Mouse (Mus musculus) neural tube, embryonic 13.5 days (tissue): ENCODE measurements around the gene Tmem199. TPM values are rescaled to one million over a fixed set of nuclear protein-coding genes. Genes with fewer than 3 reads are reported as not detected.
A peak's percentile ranks its signal among the peaks of the same experiment; 100 is the strongest.

Experiments used
- ATAC-seq: fragments of 200-750 bp; cut with Nextera tagmentation; 2 replicates; pipeline ENCODE4 v1.8.0; 2017; ENCODE audit warnings: low read depth, mild to moderate bottlenecking, moderate TSS enrichment, moderate library complexity
- H3K27ac ChIP-seq: fragments of 300-500 bp; sonication (generic); replicated peaks from 2 replicates; pipeline ENCODE4 v1.5.1; 2015; ENCODE audit warnings: moderate library complexity, mild to moderate bottlenecking, inconsistent platforms
- H3K27me3 ChIP-seq: fragments of 300-500 bp; sonication (generic); 2 replicates; pipeline ENCODE4 v1.6.1; 2015; ENCODE audit warnings: mild to moderate bottlenecking, inconsistent platforms
- H3K36me3 ChIP-seq: fragments of 300-500 bp; sonication (generic); 2 replicates; pipeline ENCODE4 v1.6.1; 2015; ENCODE audit warnings: mild to moderate bottlenecking, inconsistent platforms
- H3K4me1 ChIP-seq: fragments of 300-500 bp; sonication (generic); replicated peaks from 2 replicates; pipeline ENCODE4 v1.6.1; 2015; ENCODE audit warnings: inconsistent platforms
- H3K4me2 ChIP-seq: fragments of 300-500 bp; sonication (generic); 2 replicates; pipeline ENCODE4 v1.6.1; 2015; ENCODE audit warnings: inconsistent platforms, mild to moderate bottlenecking, moderate library complexity
- H3K4me3 ChIP-seq: fragments of 300-500 bp; sonication (generic); 2 replicates; pipeline ENCODE4 v1.5.1; 2015; ENCODE audit warnings: mild to moderate bottlenecking, inconsistent platforms
- H3K9ac ChIP-seq: fragments of 300-500 bp; sonication (generic); 2 replicates; pipeline ENCODE4 v1.6.1; 2015; ENCODE audit warnings: moderate library complexity, mild to moderate bottlenecking, inconsistent platforms
- H3K9me3 ChIP-seq: fragments of 300-500 bp; sonication (generic); 2 replicates; pipeline ENCODE4 v1.6.1; 2016; ENCODE audit warnings: inconsistent platforms
- WGBS: fragments of 180-500 bp; shearing (Covaris S2); methylation state at CpG from one replicate; pipeline ENCODE4 v1.1.7; 2015; 5-methylcytosine and 5-hydroxymethylcytosine counted together
- polyA plus RNA-seq: library from polyadenylated mRNA; unstranded; fragments of >200 nt; fragmentation: Nextera tagmentation; extraction: Ambion mirVana; gene quantifications from 2 replicates; pipeline ENCODE4 v1.2.1, GENCODE M21; 2015

Tmem199 gene
- polyA plus RNA-seq, 1 experiment from 2014 or later = 101 TPM

GRCm38 (mm10) chr11:78523241-78523955, 11.4 kb upstream of the Tmem199 start:
- H3K27ac ChIP-seq = peak overlapping the region; percentile 33; the same call in 1 of the 2 replicates
- peaks cover 4% of the 10 kb centered on the region; the same call in 1 of the 2 replicates for H3K4me1 ChIP-seq
- H3K9ac ChIP-seq = no peak overlapping the region
- 74% methylated on average over 9 of the region's 9 CpGs for WGBS
- H3K27me3 ChIP-seq = no peaks in the 10 kb centered on the region
- no peak for ATAC-seq
- peaks cover 100% of the 10 kb centered on the region for H3K36me3 ChIP-seq
- H3K9me3 ChIP-seq = no peaks in the 10 kb centered on the region
- H3K4me2 ChIP-seq = no peak overlapping the region
- H3K4me3 ChIP-seq = no peak overlapping the region

DNA sequence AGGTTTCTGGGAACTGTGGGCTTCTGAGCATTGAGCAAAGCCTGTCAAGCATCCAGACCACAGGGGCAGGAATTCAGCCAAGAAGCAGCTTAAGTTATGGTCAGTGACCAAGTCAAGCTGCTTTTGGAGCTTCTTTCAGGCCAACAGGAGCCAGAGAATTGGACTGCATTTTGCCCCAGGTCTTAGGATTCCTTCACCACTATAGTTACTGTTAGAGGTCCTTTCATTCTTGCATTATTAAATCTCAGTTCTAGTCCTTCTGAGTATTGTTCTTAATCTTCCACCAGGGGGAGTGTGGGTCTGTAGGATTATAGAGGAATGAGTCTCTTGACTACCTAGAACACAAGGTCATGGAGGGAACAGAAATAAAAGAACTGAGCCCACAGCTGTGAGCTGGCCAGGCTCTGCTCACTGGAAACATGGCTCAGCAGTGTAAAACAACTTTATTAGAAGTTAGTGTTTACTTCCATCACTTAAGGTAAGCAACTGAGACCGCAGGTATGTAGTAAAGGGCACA, 10.6 kb upstream of the Tmem199 start:
- no peak for ATAC-seq
- 86% methylated on average over 1 of the region's 1 CpGs for WGBS
- H3K4me3 ChIP-seq = no peak overlapping the region
- peaks cover 100% of the 10 kb centered on the region for H3K36me3 ChIP-seq
- peak overlapping the region; percentile 23 for H3K27ac ChIP-seq
- no peak overlapping the region for H3K4me2 ChIP-seq
- H3K9ac ChIP-seq = no peak overlapping the region
- no peaks in the 10 kb centered on the region for H3K27me3 ChIP-seq
- H3K4me1 ChIP-seq = peaks cover 4% of the 10 kb centered on the region; the same call in 1 of the 2 replicates
- H3K9me3 ChIP-seq = no peaks in the 10 kb centered on the region

GRCm38 (mm10) chr11:78521880-78522279, 9.9 kb upstream of the Tmem199 start:
- Histone ChIP-seq H3K4me2 (no peak overlapping the region), H3K4me1 (peaks cover 4% of the 10 kb centered on the region; the same call in 1 of the 2 replicates), H3K27ac (0 out of 2 replicates have a peak overlapping the region, but pooled peaks have one; percentile 23), H3K36me3 (peaks cover 97% of the 10 kb centered on the region), H3K4me3 (no peak overlapping the region), H3K27me3 (no peaks in the 10 kb centered on the region), H3K9me3 (no peaks in the 10 kb centered on the region), H3K9ac (no peak overlapping the region)
- whole genome bisulfite sequencing = 92% methylated on average over 3 of the region's 3 CpGs
- ATAC-seq = no peak

DNA sequence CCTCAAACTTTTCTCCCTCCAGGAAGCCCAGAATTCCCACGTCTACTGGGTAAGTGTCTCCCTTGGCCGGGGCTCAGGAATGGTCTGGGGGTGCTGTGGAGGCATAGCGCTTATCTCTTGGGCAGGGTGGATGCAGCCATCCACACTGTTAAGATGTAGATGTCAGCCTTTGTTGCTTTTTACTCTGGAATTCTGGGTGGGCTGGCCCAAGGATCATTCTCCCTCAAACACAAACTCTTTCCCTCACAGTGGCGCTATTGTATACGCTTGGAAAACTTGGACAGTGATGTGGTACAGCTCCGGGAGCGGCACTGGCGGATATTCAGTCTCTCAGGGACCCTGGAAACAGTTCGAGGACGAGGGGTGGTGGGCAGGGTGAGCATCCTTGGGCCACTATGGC, 7.0 kb upstream of the Tmem199 start:
- WGBS = 86% methylated on average over 10 of the region's 10 CpGs
- H3K9ac ChIP-seq = no peak overlapping the region
- H3K4me2 ChIP-seq = no peak overlapping the region
- peaks cover 97% of the 10 kb centered on the region for H3K36me3 ChIP-seq
- H3K9me3 ChIP-seq = no peaks in the 10 kb centered on the region
- no peak overlapping the region for H3K4me3 ChIP-seq
- H3K4me1 ChIP-seq = peaks cover 4% of the 10 kb centered on the region; the same call in 1 of the 2 replicates
- no peak overlapping the region for H3K27ac ChIP-seq
- no peak for ATAC-seq
- no peaks in the 10 kb centered on the region for H3K27me3 ChIP-seq

DNA sequence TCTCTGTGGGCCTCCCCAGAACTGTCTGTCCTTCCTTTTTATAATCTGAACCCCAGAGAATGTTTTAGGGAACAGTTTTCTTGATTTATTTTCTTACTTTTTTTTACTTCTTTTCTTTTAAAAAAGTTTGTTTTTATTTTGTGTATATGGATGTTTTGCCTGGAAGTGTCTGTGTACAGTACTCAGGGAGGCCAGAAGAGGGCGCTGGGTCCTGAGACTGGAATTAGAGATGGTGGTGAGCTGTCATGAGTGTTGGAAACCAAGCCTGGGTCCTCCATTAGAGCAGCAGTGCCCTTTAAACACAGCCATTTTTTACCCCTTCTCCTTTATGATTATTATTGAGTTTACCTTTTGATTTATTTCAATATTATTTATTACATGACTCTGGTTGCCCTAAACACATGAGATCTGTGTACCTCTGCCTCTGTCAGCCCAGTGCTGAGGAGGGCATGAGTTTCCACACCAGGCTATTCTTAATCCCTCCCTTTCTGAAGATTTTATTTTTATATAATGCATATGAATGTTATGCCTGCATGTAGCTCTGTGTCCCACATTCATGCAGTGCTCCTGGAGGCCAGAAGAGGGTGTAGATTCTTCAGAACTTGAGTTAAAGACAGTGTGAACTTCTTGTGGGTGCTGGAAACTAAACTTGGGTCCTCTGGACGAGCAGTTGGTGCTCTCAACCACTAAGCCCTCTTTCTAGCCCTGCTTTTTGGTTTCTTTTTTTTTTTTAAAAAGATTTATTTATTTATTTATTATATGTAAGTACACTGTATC, 3.8 kb upstream of the Tmem199 start:
- Histone ChIP-seq H3K4me3 (no peak overlapping the region), H3K36me3 (peaks cover 67% of the 10 kb centered on the region), H3K9me3 (no peaks in the 10 kb centered on the region), H3K4me2 (no peak overlapping the region), H3K27ac (no peak overlapping the region), H3K9ac (no peak overlapping the region), H3K27me3 (no peaks in the 10 kb centered on the region), H3K4me1 (peaks cover 26% of the 10 kb centered on the region)
- 65% methylated on average over 2 of the region's 2 CpGs for WGBS
- ATAC-seq = no peak

DNA sequence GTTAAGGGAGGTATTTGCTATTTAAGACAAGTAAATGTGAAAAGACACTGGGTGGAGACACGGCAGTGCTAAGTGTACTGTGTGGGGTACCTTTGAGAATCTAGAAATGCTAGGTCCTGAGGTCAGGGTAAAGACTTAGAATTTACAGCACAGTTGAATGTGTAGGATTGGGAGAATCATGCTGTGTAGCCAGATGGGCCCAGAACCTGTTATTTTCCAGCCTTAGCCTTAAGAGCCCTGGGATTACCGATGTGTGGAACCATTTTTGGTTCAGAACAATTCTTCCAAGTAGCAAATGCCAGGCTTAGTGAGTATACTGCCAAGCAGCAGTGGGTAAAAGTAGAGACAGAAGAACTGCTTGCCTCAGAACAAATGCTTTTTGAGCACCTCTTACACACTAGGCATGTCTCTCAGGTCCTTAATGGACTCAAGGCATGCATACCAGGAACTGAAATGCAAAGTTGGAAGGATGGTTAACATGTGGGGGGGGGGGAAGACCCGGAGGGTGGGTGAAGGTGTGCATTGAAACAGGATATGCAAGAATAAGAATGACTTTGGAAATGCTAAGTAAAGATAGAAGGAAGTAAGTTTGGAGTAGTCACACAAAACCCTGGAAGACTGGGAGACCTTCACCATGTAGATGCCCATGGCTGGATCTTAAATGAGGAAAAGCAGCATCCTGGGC, 1.3 kb upstream of the Tmem199 start:
- Histone ChIP-seq H3K4me1 (peaks cover 28% of the 10 kb centered on the region), H3K27me3 (no peaks in the 10 kb centered on the region), H3K27ac (no peak overlapping the region), H3K4me3 (peak overlapping the region; percentile 95), H3K36me3 (peaks cover 58% of the 10 kb centered on the region), H3K9me3 (no peaks in the 10 kb centered on the region), H3K9ac (peak overlapping the region; percentile 98), H3K4me2 (peak overlapping the region; percentile 94)
- no peak for ATAC-seq
- 76% methylated on average over 3 of the region's 3 CpGs for WGBS

DNA sequence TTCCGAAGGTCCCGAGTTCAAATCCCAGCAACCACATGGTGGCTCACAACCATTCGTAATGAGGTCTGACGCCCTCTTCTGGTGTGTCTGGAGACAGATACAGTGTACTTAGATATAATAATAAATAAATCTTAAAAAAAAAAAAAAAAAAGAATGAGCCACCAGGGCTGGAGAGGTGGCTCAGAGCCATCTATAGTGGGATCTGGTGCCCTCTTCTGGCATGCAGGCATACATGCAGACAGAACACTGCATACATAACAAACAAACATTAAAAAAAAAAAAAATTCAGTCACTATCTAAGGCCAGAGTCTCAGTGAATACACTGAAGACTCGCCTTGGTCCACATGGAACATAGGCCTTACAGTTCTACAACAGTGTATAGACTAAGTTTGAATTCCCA, 2.8 kb downstream of the Tmem199 start:
- Histone ChIP-seq H3K9ac (no peak overlapping the region), H3K4me1 (peaks cover 26% of the 10 kb centered on the region), H3K36me3 (peaks cover 53% of the 10 kb centered on the region), H3K27me3 (no peaks in the 10 kb centered on the region), H3K4me3 (no peak overlapping the region), H3K9me3 (no peaks in the 10 kb centered on the region), H3K4me2 (no peak overlapping the region), H3K27ac (no peak overlapping the region)
- 77% methylated on average over 5 of the region's 5 CpGs for WGBS
- ATAC-seq = no peak

- Histone ChIP-seq H3K27me3 (peaks cover 3% of the 10 kb centered on the region), H3K9ac (no peak overlapping the region), H3K4me3 (no peak overlapping the region), H3K36me3 (peaks cover 49% of the 10 kb centered on the region), H3K4me1 (no peaks in the 10 kb centered on the region), H3K9me3 (no peaks in the 10 kb centered on the region), H3K27ac (no peak overlapping the region), H3K4me2 (no peak overlapping the region)
- WGBS = 86% methylated on average over 3 of the region's 3 CpGs
- no peak for ATAC-seq
Measured at GRCm38 (mm10) chr11:78505430-78505829, 6.5 kb downstream of the Tmem199 start.

DNA sequence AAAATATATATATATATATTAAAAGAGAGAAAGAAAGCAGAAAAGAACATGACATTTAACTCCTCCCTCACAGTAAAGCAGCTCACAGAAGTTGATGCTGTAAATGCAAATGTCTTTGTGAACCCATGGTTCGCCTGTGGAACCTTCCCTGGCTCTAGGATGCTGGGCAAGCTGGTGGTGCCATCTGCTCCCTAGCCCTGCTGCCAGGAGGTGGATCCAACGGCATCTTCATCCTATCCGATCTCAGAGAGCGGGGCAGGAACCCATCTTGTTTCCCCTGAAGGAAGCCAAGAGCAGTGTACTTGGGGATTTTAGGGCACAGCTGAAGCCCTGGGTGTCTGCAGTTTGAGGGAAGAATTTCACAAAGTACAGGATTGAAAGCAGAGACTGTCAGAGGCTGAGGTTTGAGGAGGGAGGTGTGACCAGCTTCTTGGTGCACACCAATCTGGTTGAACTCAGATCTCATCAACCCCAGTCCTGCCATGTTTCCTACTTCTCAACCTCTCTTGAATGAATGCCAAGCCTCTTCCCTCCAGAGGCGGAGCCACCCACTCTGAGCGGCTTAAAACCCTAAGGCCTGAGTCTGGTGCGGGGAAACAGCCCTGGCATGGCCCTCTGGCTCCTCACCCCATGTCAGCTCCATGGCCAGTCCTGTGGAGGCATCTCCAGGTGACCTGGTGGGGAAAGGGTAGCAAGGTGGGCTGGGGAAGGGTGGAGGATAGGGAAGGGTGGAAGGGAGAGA, 8.9 kb downstream of the Tmem199 start, which contains the start of gene Sebox:
Gene Sebox (plus strand): TSS at position 539 of the 742 bp plus-strand sequence.
- H3K9me3 ChIP-seq = no peaks in the 10 kb centered on the region
- H3K4me1 ChIP-seq = peaks cover 4% of the 10 kb centered on the region
- no peak within 1 kb of the TSS for H3K4me2 ChIP-seq
- no peak within 1 kb of the TSS for H3K4me3 ChIP-seq
- H3K9ac ChIP-seq = 0 out of 2 replicates have a peak within 1 kb of the TSS, but pooled peaks have one; percentile 8
- no peak for ATAC-seq
- WGBS = 79% methylated on average over 7 of the region's 7 CpGs
- H3K27me3 ChIP-seq = peaks cover 17% of the 10 kb centered on the region
- H3K27ac ChIP-seq = no peak within 1 kb of the TSS
- H3K36me3 ChIP-seq = peaks cover 31% of the 10 kb centered on the region

DNA sequence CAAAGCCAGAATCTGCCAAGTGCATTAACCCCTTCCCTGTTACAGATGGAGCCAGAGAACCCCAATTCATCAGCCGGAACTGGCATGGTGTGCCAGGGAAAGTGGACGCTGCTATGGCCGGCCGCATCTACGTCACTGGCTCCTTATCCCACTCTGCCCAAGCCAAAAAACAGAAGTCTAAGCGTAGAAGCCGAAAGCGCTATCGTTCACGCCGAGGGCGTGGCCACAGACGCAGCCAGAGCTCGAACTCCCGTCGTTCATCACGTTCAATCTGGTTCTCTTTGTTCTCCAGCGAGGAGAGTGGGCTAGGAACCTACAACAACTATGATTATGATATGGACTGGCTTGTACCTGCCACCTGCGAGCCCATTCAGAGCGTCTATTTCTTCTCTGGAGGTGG, 10.4 kb downstream of the Tmem199 start:
- Histone ChIP-seq H3K4me3 (no peak overlapping the region), H3K4me1 (peaks cover 12% of the 10 kb centered on the region), H3K4me2 (no peak overlapping the region), H3K27me3 (peaks cover 17% of the 10 kb centered on the region), H3K9ac (0 out of 2 replicates have a peak overlapping the region, but pooled peaks have one; percentile 31), H3K36me3 (peaks cover 15% of the 10 kb centered on the region), H3K27ac (no peak overlapping the region), H3K9me3 (no peaks in the 10 kb centered on the region)
- 82% methylated on average over 20 of the region's 20 CpGs for WGBS
- no peak for ATAC-seq

DNA sequence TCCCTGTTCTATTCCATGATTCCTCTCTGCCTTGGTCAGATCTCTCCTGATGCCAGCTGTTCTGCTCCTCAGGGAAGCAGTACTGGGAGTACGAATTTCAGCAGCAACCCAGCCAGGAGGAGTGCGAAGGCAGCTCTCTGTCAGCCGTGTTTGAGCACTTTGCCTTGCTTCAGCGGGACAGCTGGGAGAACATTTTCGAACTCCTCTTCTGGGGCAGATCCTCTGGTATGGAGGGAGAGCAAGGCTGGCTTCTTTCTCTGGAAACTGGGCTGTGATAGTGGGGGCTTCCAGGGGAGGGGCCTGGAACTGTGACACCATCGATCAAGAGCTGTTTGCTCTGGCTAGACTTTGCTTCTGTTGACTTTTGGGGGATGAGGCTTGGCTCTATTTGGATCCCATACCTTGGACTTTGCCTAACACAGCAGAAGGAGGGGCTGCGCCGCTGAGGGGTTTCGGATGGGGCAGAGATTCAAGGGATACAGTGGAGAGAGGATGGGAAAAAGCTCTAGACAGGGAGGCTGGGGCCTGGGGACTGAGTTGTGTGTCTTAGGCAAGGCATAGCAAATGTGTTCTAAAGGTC, 11.3 kb downstream of the Tmem199 start:
- Histone ChIP-seq H3K4me3 (peak overlapping the region; percentile 21; the same call in 1 of the 2 replicates), H3K9me3 (no peaks in the 10 kb centered on the region), H3K4me1 (peaks cover 21% of the 10 kb centered on the region), H3K27me3 (peaks cover 21% of the 10 kb centered on the region), H3K36me3 (peaks cover 8% of the 10 kb centered on the region), H3K4me2 (peak overlapping the region; percentile 31), H3K27ac (no peak overlapping the region), H3K9ac (peak overlapping the region; percentile 50; the same call in 1 of the 2 replicates)
- 78% methylated on average over 9 of the region's 9 CpGs for WGBS
- ATAC-seq = no peak
